In the genomic region with DNA sequence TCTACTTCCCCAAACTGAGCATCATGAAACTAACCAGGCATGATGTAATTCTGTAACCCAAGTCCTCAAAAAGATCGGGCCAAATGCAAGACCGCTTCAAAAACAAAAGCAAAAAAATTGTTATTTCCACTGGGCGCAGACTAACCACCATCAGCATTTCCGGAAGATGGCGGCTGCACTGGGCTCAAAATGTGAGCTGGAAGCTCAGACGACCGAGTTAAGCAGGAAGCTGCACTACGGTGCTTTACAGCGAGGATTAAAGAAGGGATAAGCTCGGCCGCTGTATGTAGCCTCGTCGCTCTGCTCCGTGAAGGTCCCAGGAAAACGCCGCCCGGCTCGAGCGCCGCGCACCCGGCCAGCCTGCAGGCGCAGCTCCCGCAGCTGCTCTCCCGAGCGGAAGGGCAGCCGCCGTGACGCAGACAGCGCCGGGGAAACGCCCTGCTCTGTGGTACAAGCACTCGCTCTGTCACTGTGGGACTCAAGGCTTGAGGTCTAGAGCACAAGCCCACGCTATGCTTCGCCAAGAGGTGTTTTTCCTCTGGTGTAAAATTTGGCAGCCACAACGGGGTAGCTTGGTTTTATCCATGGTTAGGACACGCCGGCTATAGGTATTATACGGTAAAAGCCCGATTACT, we compare ENCODE assay signal across 8 mouse cellular contexts. TPM values are rescaled to one million over a fixed set of nuclear protein-coding genes. Genes with fewer than 3 reads are reported as not detected.
DNase-seq lines count a peak whose midpoint lies in the region; ATAC-seq and TF ChIP-seq lines count a peak whose summit lies in the region.

No protein-coding gene starts in this region.

- H3K27ac ChIP-seq in MEL (ENCODE audit: control insufficient read depth, low read depth, low read length): peak overlapping the region; percentile 94
- H3K27ac ChIP-seq in hindbrain, embryonic 10.5 days: peak overlapping the region; percentile 91
- peak overlapping the region; percentile 99 for H3K27ac ChIP-seq in lung, postnatal 0 days (ENCODE audit: low read length)

- H3K4me3 ChIP-seq in MEL (ENCODE audit: control insufficient read depth in 1 of 2, insufficient read depth in 1 of 2, low read depth in 2 of 2, low read length in 2 of 2): peak overlapping the region; percentile 80
- peak overlapping the region; percentile 62 for H3K4me3 ChIP-seq in hindbrain, embryonic 10.5 days
- H3K4me3 ChIP-seq in lung, postnatal 0 days (ENCODE audit: low read depth, low read length): peak overlapping the region; percentile 68

- peak; percentile 77 for ATAC-seq in frontal cortex, adult (ENCODE audit: low TSS enrichment)
- peak; percentile 94 for ATAC-seq in lung, postnatal 0 days

- peak; percentile 98 to 100 for TF ChIP-seq POLR2A in MEL (IDR thresholded peaks at IDR 0.05; ENCODE audit: control insufficient read depth in 1 of 2, insufficient read depth in 1 of 2, low read depth in 1 of 2, low read length in 2 of 2, poor library complexity in 1 of 2)

- no peak for TF ChIP-seq RAD21 in MEL (IDR thresholded peaks at IDR 0.05; ENCODE audit: low read depth, low read length)

- peak; percentile 95 for DNase-seq in MEL (ENCODE audit: low read depth, low spot score)
- peak; percentile 80 for DNase-seq in cerebellum, adult 8-10 months
- peak; percentile 83 for DNase-seq in hindbrain, embryonic 10.5 days (ENCODE audit: low spot score)
- peak; percentile 83 to 84 for DNase-seq in layer of hippocampus, postnatal 10 days (ENCODE audit: low spot score in 2 of 2)
- peak; percentile 95 for DNase-seq in lung, postnatal 0 days (ENCODE audit: low spot score)
- peak; percentile 69 for DNase-seq in ovary, postnatal 10 days (ENCODE audit: low spot score)
- peak; percentile 90 for DNase-seq in thymus, postnatal 0 days (ENCODE audit: low spot score)

- H3K4me2 ChIP-seq in lung, postnatal 0 days (replicated peaks; ENCODE audit: low read depth, low read length): peak overlapping the region; percentile 52

- WGBS in hindbrain, embryonic 10.5 days: 2% methylated on average over 40 of the region's 40 CpGs
- WGBS in lung, postnatal 0 days: under 1% methylated on average over 40 of the region's 40 CpGs

- peaks cover 4 to 22% of the 10 kb centered on the region in 2 experiments; a peak in 3 of 4 replicates for H3K36me3 ChIP-seq in MEL (ENCODE audit: control insufficient read depth in 1 of 2, insufficient read depth in 2 of 2, low read length in 2 of 2)
- H3K36me3 ChIP-seq in hindbrain, embryonic 10.5 days: peaks cover 18% of the 10 kb centered on the region
- H3K36me3 ChIP-seq in lung, postnatal 0 days (ENCODE audit: insufficient read depth, low read length): peaks cover 3% of the 10 kb centered on the region; the same call in 1 of the 2 replicates

- TF ChIP-seq CTCF in MEL (IDR thresholded peaks at IDR 0.05 in 2 of 3, conservative IDR thresholded peaks at IDR 0.05 in 1 of 3; ENCODE audit: control insufficient read depth in 1 of 3, insufficient read depth in 1 of 3, low read depth in 2 of 3, low read length in 3 of 3, poor library complexity in 1 of 3, severe bottlenecking in 1 of 3): no peak
- no peak for TF ChIP-seq CTCF in lung, postnatal 0 days (IDR thresholded peaks at IDR 0.05)

- H3K4me1 ChIP-seq in MEL (ENCODE audit: control insufficient read depth in 1 of 2, insufficient read depth in 2 of 2, low read length in 2 of 2): peaks cover 5 to 10% of the 10 kb centered on the region in 2 experiments; a peak in 3 of 4 replicates
- H3K4me1 ChIP-seq in hindbrain, embryonic 10.5 days (replicated peaks): peaks cover 75% of the 10 kb centered on the region
- peaks cover 16% of the 10 kb centered on the region for H3K4me1 ChIP-seq in lung, postnatal 0 days (ENCODE audit: insufficient read depth, low read depth, low read length)

- H3K79me2 ChIP-seq in MEL (ENCODE audit: control insufficient read depth, insufficient read depth, low read length, poor library complexity): peaks cover 5% of the 10 kb centered on the region

- no peaks in the 10 kb centered on the region for H3K9me3 ChIP-seq in MEL (replicated peaks; ENCODE audit: insufficient read depth, low read length)
- H3K9me3 ChIP-seq in hindbrain, embryonic 10.5 days: no peaks in the 10 kb centered on the region
- H3K9me3 ChIP-seq in lung, postnatal 0 days (ENCODE audit: low read length): no peaks in the 10 kb centered on the region

- H3K27me3 ChIP-seq in MEL (ENCODE audit: control insufficient read depth in 1 of 2, insufficient read depth in 2 of 2, low read length in 2 of 2): no peaks in the 10 kb centered on the region
- H3K27me3 ChIP-seq in hindbrain, embryonic 10.5 days (ENCODE audit: insufficient read depth, poor library complexity, severe bottlenecking): no peaks in the 10 kb centered on the region
- no peaks in the 10 kb centered on the region for H3K27me3 ChIP-seq in lung, postnatal 0 days (replicated peaks; ENCODE audit: insufficient read depth, low read length)

- peak overlapping the region; percentile 83 for H3K9ac ChIP-seq in MEL (ENCODE audit: control insufficient read depth, low read depth, low read length, poor library complexity, severe bottlenecking)
- H3K9ac ChIP-seq in lung, postnatal 0 days (replicated peaks; ENCODE audit: low read depth): peak overlapping the region; percentile 76

- no peak for TF ChIP-seq EP300 in MEL (IDR thresholded peaks at IDR 0.05; ENCODE audit: low read depth in 1 of 2, low read length in 2 of 2)
- peak; percentile 30; the same call in 1 of the 2 replicates for TF ChIP-seq EP300 in lung, postnatal 0 days (IDR thresholded peaks at IDR 0.05)

TF ChIP-seq in MEL, 35 proteins besides CTCF, POLR2A, EP300 and RAD21 (continues in another document):
- no peak for TF ChIP-seq MAZ (IDR thresholded peaks at IDR 0.05; ENCODE audit: low read depth, low read length)
- no peak for TF ChIP-seq SMC3 (IDR thresholded peaks at IDR 0.05; ENCODE audit: low read depth, low read length)
- TF ChIP-seq MXI1 (IDR thresholded peaks at IDR 0.05; ENCODE audit: low read depth, low read length): peak; percentile 92
- peak; percentile 64 for TF ChIP-seq ZNF384 (IDR thresholded peaks at IDR 0.05; ENCODE audit: low read depth, low read length)
- peak; percentile 65 for TF ChIP-seq SIN3A (IDR thresholded peaks at IDR 0.05; ENCODE audit: low read length)
- TF ChIP-seq MYC (IDR thresholded peaks at IDR 0.05; ENCODE audit: low read depth, low read length): no peak; the same call in none of the 2 replicates
- no peak for TF ChIP-seq ZKSCAN1 (IDR thresholded peaks at IDR 0.05; ENCODE audit: low read depth, low read length)
- no peak; the same call in none of the 2 replicates for TF ChIP-seq MAX (IDR thresholded peaks at IDR 0.05; ENCODE audit: low read length)
- TF ChIP-seq TCF12 (IDR thresholded peaks at IDR 0.05; ENCODE audit: low read depth, low read length): peak; percentile 52
- no peak for TF ChIP-seq NRF1 (IDR thresholded peaks at IDR 0.05; ENCODE audit: insufficient read depth, low read depth, low read length, poor library complexity, severe bottlenecking)
- TF ChIP-seq TAL1 (IDR thresholded peaks at IDR 0.05; ENCODE audit: low read length): no peak
- no peak for TF ChIP-seq MYB (IDR thresholded peaks at IDR 0.05; ENCODE audit: low read depth, low read length)
- 0 out of 2 replicates have a peak, but pooled peaks have one; percentile 72 for TF ChIP-seq POLR2AphosphoS5 (IDR thresholded peaks at IDR 0.05; ENCODE audit: borderline replicate concordance, low read depth, low read length)
- TF ChIP-seq GATA1 (IDR thresholded peaks at IDR 0.05; ENCODE audit: low read depth, low read length): no peak
- TF ChIP-seq CHD1 (IDR thresholded peaks at IDR 0.05; ENCODE audit: low read depth, low read length): no peak
- TF ChIP-seq ZMIZ1 (IDR thresholded peaks at IDR 0.05; ENCODE audit: low read depth, low read length): peak; percentile 94
- peak; percentile 53; the same call in 1 of the 2 replicates for TF ChIP-seq ETS1 (IDR thresholded peaks at IDR 0.05; ENCODE audit: low read depth, low read length)
- 0 out of 2 replicates have a peak, but pooled peaks have one; percentile 71 for TF ChIP-seq UBTF (IDR thresholded peaks at IDR 0.05; ENCODE audit: borderline replicate concordance, insufficient read depth, low read depth, low read length)
- no peak; the same call in 1 of the 2 replicates for TF ChIP-seq RCOR1 (IDR thresholded peaks at IDR 0.05; ENCODE audit: low read depth, low read length)
- TF ChIP-seq BHLHE40 (IDR thresholded peaks at IDR 0.05; ENCODE audit: borderline replicate concordance, low read depth, low read length): no peak
- no peak for TF ChIP-seq CHD2 (IDR thresholded peaks at IDR 0.05; ENCODE audit: low read length)
- TF ChIP-seq HCFC1 (IDR thresholded peaks at IDR 0.05; ENCODE audit: low read depth, low read length): peak; percentile 73
- peak; percentile 72 for TF ChIP-seq POLR2AphosphoS2 (IDR thresholded peaks at IDR 0.05; ENCODE audit: low read length)
- TF ChIP-seq USF2 (IDR thresholded peaks at IDR 0.05; ENCODE audit: borderline replicate concordance in 1 of 2, insufficient read depth in 1 of 2, low read depth in 1 of 2, low read length in 2 of 2): no peak
- TF ChIP-seq ZC3H11A (IDR thresholded peaks at IDR 0.05; ENCODE audit: low read depth, low read length): no peak
- no peak for TF ChIP-seq MAFK (IDR thresholded peaks at IDR 0.05; ENCODE audit: borderline replicate concordance, low read depth, low read length)
- no peak for TF ChIP-seq KAT2A (conservative IDR thresholded peaks at IDR 0.05; ENCODE audit: low read depth, low read length)
- no peak for TF ChIP-seq MEF2A (IDR thresholded peaks at IDR 0.05; ENCODE audit: extremely low read depth, insufficient replicate concordance, low read depth, low read length, poor library complexity, severe bottlenecking)
- peak; percentile 74; the same call in 1 of the 2 replicates for TF ChIP-seq ELF1 (IDR thresholded peaks at IDR 0.05; ENCODE audit: low read depth, low read length)
- TF ChIP-seq JUND (IDR thresholded peaks at IDR 0.05; ENCODE audit: low read depth, low read length): no peak
- TF ChIP-seq GABPA (IDR thresholded peaks at IDR 0.05; ENCODE audit: low read depth, low read length): no peak
- peak; percentile 80 for TF ChIP-seq TBP (IDR thresholded peaks at IDR 0.05; ENCODE audit: low read depth, low read length)

RNA-seq across cellular contexts. Expression of gene Kmt2e, which starts 16.0 kb away (rescaled TPM):
- 16.2 and 21.5 TPM in 2 replicates for total RNA-seq in MEL (2012; rRNA removed)
- 10 to 100 TPM; 29.3 to 75.6 TPM for polyA plus RNA-seq in MEL (2012; ENCODE audit: insufficient read depth in 1 of 2, insufficient read length in 2 of 2, low read depth in 1 of 2, low replicate concordance in 2 of 2, missing spikeins in 1 of 2)
- polyA plus RNA-seq in hindbrain, embryonic 10.5 days (2016; fragmentation: Nextera tagmentation; extraction: Ambion mirVana): 92.9 and 96.0 TPM in 2 replicates
- total RNA-seq in layer of hippocampus, postnatal 10 days (2021): 100 to 1,000 TPM; 114 to 131 TPM
- 97.3 and 106 TPM in 2 replicates for polyA plus RNA-seq in lung, postnatal 0 days (2015; fragmentation: Nextera tagmentation; extraction: Ambion mirVana)
- polyA plus RNA-seq in thymus, postnatal 0 days (2015; fragmentation: Nextera tagmentation; extraction: Ambion mirVana): 84.6 and 111 TPM in 2 replicates

Comparison
In these comparisons a context has a peak if more than half of its experiments do, and no peak if none do; other contexts are left out.
1. Peak in every context shown above with its lines: DNase-seq, ATAC-seq, H3K4me3 ChIP-seq and H3K27ac ChIP-seq.